Mouse (Mus musculus) liver, adult 2 months (tissue): ENCODE results near the gene Rprd1b.

Experiments used
- CTCF ChIP-seq: fragments of 200-500 bp; IDR thresholded peaks from 2 replicates; pipeline ENCODE4 v1.5.1; 2011; ENCODE audit warnings: low read depth, low read length, control low read depth
- POLR2A ChIP-seq: fragments of 200-500 bp; IDR thresholded peaks from 2 replicates; pipeline ENCODE4 v1.6.1; 2011; ENCODE audit warnings: low read length, control low read depth; ENCODE audit not compliant: insufficient read depth; ENCODE audit errors: extremely low read depth

- no peak for TF ChIP-seq POLR2A
- no peak for TF ChIP-seq CTCF
These were observed 81.2 kb downstream of the Rprd1b start for GRCm38 (mm10) chr2:158109516-158109915.
